Comparison of ENCODE assay signal across 10 mouse cellular contexts in the genomic region with DNA sequence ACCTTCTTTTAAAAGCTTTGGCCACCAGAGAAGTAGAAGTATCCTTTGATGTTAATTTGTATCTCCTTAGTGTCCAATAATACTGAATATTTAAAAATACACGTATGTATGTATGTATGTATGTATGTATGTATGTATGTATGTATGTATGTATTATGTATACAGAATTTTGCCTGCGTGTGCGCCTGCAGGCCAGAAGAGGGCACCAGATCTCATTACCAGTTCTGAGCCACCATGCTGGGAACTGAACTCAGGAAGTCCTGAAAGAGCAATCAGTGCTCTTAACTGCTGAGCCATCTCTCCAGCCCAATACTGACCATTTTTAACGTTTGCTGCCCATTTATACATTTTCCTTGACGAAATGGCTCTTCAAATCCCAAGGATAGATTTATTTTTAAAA. TPM values are rescaled to one million over a fixed set of nuclear protein-coding genes. Genes with fewer than 3 reads are reported as not detected.
A peak's percentile ranks its signal among the peaks of the same experiment; 100 is the strongest.
DNase-seq lines count a peak whose midpoint lies in the region.
"Had no signal": no experiment of that assay in that cellular context is flagged by ENCODE, and none has a peak within 500 bp of the region (broad histone marks: within the 10 kb centered on the region; RNA-seq: fewer than 3 reads in every experiment).

No protein-coding gene starts in this region.

- peak; percentile 30 for DNase-seq in kidney, adult 9 months
- DNase-seq in kidney, adult 11 months: no peak
- DNase-seq in 3T3-L1 (ENCODE audit: low read depth, low spot score) (peak; percentile 46), A20 (ENCODE audit: low read depth, low spot score) (peak; percentile 62)
- peak; percentile 45 for DNase-seq in embryo, embryonic 10.5 days (ENCODE audit: low spot score)
- DNase-seq in spleen, postnatal 4 days (ENCODE audit: low spot score in 2 of 2): no peak
- no peak for DNase-seq in right cerebral cortex, postnatal 10 days (ENCODE audit: low spot score in 2 of 2)
- no peak for DNase-seq in gastrocnemius, postnatal 25 days
- DNase-seq: heart, postnatal 4 days; layer of hippocampus, postnatal 36 days had no signal

RNA-seq across cellular contexts. Expression of a gene that starts 8.3 kb away (rescaled TPM):
- total RNA-seq in gastrocnemius, postnatal 25 days (2021): 1 to 10 TPM; 2.7 to 2.8 TPM

RNA-seq across cellular contexts. Expression of a gene that starts 39.3 kb away (rescaled TPM):
- under 1 TPM in 1 of 2 experiments, not detected in 1; 0.21 TPM for total RNA-seq in gastrocnemius, postnatal 25 days (2021)

RNA-seq across cellular contexts. Expression of a gene that starts 47.1 kb away (rescaled TPM):
- total RNA-seq in gastrocnemius, postnatal 25 days (2021): 10 to 100 TPM; 11.4 to 12.6 TPM

RNA-seq across cellular contexts. Expression of a gene that starts 53.6 kb away (rescaled TPM):
- total RNA-seq in gastrocnemius, postnatal 25 days (2021): 10 to 100 TPM; 31.7 to 39.1 TPM

Comparison
In these comparisons a context has a peak if more than half of its experiments do, and no peak if none do; other contexts are left out.
1. DNase-seq: peak in kidney, adult 9 months (single experiment), 3T3-L1 (single experiment), A20 (single experiment) and embryo, embryonic 10.5 days (single experiment); none in kidney, adult 11 months (single experiment), spleen, postnatal 4 days (0 of 2), right cerebral cortex, postnatal 10 days (0 of 2) and gastrocnemius, postnatal 25 days (single experiment).